Mouse (Mus musculus) central nervous system, embryonic 18 days (tissue): ENCODE measurements around the gene Naa25. TPM values are rescaled to one million over a fixed set of nuclear protein-coding genes. Genes with fewer than 3 reads are reported as not detected.

Experiments
- polyA plus RNA-seq: library from polyadenylated mRNA; depleted of rRNA; stranded (reverse); fragments of >200 nt; gene quantifications from 2 replicates; pipeline ENCODE4 v1.2.3, GENCODE M21; 2012; rRNA removed

The Naa25 gene
- 33.8 and 35.4 TPM in 2 replicates for polyA plus RNA-seq

DNA sequence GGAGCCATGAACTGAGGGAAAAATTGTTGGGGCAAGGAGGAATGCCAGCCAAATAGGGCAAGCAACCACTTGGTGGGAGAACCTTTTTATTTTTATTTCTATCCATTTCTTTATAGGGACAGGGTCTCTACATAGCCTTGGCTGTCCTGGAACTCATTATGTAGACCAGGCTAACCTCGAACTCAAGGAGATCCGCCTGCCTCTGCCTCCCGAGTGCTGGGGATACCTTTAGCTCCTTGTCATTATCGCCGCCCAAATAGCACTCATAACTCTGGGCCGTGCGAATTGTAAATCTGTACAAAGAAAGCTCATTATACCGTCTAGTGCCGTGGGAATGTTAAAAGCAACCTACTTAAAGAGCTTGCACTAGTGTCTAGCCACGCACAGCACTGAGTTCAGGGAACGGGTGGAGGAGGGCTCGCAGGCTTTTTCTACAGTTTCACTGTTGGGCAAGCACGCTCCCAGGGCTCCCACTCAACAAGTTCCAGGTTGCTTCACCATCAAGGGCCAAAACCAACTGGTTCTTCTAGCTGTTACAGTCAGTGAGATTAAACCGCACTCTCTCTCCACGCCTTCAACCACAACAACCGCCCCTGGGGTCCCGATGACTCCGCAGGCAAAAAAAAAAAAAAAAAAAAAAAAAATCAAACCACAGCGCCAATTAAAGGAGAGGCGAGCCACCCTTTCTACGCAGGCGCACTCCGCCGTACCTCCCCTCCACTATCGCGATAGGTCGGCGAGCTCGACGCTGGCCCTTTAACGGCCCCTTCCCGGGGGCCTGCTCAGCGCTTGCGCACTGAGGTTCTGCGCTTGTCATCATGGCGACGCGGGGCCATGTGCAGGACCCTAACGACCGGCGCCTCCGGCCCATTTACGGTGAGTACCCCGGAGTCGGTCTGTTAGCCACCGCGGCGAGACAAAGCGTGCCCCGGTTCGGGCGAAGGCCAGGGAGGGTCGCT, at the start of gene Naa25:
Naa25 (plus strand) TSS at position 750 of the 959 bp plus-strand sequence.

DNA sequence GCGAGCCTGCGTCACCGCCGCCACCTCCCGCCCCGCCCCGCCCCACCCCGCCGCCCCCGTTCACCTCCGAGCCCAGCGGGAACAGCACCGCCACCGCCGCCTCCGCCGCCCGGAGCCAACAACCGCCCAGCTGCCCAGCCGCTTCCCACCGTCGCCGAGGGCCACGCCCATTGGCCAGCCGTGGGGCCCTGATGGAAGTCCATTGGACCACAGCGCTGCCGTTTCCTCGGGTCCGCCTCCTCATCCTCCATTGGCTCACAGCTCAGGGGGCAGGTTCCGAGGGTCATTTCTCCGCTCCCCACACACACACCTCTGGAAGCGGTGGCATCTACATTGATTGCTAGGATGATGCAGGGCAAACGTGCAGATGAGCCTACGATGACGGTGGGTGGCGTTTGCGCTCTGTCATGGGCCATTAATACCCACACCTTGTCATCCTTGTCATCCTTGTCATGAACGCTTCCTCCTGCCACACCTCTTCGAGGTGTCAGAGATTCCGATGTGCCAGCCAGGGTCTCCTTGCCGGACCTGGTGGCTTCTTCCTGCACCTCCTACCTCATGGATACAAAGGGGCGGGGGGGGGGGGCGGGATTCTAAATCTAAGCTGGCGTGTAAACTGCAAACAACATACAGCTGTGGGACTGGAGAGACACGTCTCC, 12.1 kb upstream of the Naa25 start, which contains the start of gene Trafd1:
Trafd1 (minus strand) TSS at position 172 of the 659 bp plus-strand sequence.

DNA sequence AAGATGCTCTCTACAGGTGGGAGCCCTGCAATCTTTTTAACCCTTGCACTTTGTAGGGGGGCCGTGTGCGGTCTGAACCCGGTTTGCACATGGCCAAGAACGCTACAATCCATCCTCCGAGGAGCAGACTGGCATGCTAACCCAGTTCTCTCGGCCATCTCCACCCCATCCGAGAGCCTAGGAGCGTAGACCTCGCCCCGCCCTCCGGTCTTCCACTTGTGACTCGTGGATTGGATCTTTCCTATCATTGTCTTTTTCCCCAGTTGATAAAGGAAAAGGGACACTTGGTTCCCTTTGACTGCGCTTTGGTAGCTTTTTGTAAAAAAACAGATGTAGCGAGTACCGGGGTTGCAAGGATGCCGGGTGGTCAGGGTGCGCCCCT, 53.9 kb downstream of the Naa25 start, which contains the start of gene Tmem116:
Tmem116 (plus strand) TSS at position 250 of the 382 bp plus-strand sequence.

DNA sequence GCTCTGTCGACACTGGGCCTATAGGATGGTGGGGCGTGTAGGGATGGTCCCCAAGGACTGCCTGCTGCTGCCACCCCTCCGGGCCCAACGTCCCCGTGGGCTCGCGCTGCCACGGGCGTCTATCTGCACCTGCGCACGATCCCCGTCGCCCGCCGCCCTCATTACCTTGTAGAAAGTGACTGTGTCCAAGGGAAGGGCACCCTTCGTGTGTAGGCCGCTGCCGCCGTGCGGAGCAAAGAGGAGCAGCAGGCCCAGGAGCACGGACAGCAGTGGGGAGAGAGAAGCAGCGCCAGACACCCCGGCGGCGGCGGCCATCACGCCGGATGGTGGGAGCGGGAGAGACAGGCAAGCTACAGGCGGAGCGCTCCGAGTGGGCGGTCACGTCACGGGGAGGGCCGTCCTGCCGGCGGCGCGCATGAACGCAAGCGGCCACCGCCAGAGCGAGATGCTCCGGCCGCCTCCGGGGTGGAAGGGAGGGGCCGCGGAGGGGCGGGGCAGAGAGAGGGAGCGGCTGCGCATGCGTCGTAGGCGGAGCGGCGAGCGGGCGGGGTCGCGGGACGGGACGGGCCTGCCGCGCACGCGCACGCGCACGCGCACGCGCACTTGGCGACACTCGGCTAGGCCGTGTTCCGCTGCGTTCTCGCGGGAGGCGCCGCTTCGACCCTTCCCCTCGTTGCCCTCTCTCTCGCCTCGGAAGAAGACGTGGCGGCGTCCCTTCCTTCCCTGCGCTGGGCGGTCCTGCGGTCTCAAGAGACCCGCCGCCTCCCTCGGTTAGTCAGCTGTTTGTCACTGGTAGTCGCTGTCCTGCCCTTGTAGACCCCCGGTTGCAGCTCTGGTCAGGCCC, 54.5 kb downstream of the Naa25 start, which contains the start of gene Erp29:
Erp29 (minus strand) TSS at position 481 of the 844 bp plus-strand sequence.

Other genes starting within 250 kb of the Naa25 start
- gene Ptpn11, start 206.5 kb upstream of the Naa25 start, polyA plus RNA-seq: 45.9 and 48.8 TPM in 2 replicates
- 686 and 689 TPM in 2 replicates for gene Rpl6, start 193.5 kb upstream of the Naa25 start, polyA plus RNA-seq
- 61.8 and 68.4 TPM in 2 replicates for gene Hectd4, start 177.7 kb upstream of the Naa25 start, polyA plus RNA-seq
- gene Trafd1, start 12.3 kb upstream of the Naa25 start, polyA plus RNA-seq: 168 and 172 TPM in 2 replicates
- gene Tmem116, start 54.0 kb downstream of the Naa25 start, polyA plus RNA-seq: 1.3 and 2.2 TPM in 2 replicates
- 141 and 157 TPM in 2 replicates for gene Erp29, start 54.6 kb downstream of the Naa25 start, polyA plus RNA-seq
- not detected in 2 replicates for gene Adam1b, start 105.5 kb downstream of the Naa25 start, polyA plus RNA-seq
- 35.6 and 38.7 TPM in 2 replicates for gene Adam1a, start 147.5 kb downstream of the Naa25 start, polyA plus RNA-seq
- 0.14 and 0.36 TPM in 2 replicates for gene Gm42878, start 147.5 kb downstream of the Naa25 start, polyA plus RNA-seq
- 126 and 129 TPM in 2 replicates for gene Mapkapk5, start 148.0 kb downstream of the Naa25 start, polyA plus RNA-seq
- gene Aldh2, start 195.9 kb downstream of the Naa25 start, polyA plus RNA-seq: 133 and 141 TPM in 2 replicates
- gene Acad12, start 221.0 kb downstream of the Naa25 start, polyA plus RNA-seq: 2.3 and 2.4 TPM in 2 replicates